Mouse (Mus musculus) kidney, postnatal 14 days (tissue): ENCODE measurements around the gene Tsc22d4.

Experiments used
- DNase-seq: peaks from one replicate; pipeline ENCODE4 v3.0.0; 2022; ENCODE audit warnings: mixed read lengths

The Tsc22d4 gene

GRCm38 (mm10) chr5:137768475-137768874 lies 22.9 kb downstream of the Tsc22d4 start:
- DNase-seq, result no peak

DNA sequence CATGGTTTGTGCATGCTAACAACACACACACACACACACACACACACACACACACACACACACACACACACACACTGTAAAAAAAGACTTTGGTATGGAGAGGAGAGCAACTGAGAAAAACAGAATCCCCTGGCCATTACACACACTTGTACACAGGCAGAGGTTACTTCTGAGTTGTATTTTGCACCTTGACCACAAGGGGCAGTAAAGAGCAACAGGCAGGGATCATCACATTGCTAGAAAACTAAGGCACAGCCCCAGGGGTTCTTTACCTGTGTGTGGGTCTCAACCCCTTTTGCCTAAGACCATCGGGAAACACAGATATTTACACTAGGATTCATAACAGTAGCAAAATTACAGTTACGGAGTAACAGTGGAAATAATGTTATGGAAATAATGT lies 25.2 kb downstream of the Tsc22d4 start:
- no peak for DNase-seq

DNA sequence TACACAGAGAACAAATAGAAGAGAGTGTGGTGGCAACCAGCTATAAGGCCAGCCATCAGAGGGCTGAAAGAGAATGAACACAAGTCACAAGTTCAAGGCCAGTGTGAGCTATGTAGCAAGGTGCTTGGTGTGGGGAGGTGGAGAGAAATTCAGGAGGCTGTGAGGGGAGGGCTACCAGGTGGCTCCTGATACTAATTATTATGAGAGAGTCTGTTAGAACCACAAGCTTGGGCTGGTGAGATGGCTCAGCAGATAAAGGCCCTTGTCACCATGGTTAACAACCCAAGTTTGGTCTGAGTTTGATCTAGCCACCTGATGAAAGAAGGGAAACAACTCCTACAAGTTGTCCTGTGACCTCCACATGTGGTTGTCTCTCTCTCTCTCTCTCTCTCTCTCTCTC lies 27.2 kb downstream of the Tsc22d4 start:
- no peak for DNase-seq

DNA sequence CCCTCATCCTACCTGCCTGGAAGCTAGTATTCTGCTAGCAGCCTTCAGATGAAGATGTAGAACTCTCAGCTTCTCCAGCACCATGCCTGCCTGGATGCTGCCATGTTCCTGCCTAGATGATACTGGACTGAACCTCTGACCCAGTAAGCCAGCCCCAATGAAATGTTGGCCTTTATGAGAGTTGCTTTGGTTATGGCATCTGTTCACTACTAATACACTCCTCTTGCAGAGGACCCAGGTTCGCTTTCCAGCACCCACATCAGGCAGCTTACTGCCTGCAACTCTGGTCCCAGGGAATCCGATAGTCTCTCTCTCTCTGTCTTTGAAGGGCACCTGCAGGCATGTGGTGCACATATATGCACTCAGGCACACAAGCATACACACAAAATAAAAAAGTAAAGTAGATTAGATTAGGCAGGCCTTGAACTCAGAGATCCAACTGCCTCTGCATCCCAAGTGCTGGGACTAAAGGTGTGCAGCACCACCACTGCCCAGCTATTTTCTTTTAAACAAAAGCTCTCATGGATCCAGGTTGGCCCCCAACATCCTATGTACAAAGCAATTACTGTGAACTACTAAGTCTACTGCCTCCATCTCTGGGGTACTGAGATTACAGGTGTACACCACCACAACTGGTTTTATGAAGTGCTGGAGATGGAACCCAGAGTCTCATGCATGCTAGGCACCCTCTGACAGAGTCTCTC lies 30.2 kb downstream of the Tsc22d4 start:
- DNase-seq, result no peak

- peak; percentile 68 for DNase-seq
These were observed 30.9 kb downstream of the Tsc22d4 start for GRCm38 (mm10) chr5:137776408-137776918.

- DNase-seq, result no peak
These were observed 31.8 kb downstream of the Tsc22d4 start for GRCm38 (mm10) chr5:137777267-137777845.

GRCm38 (mm10) chr5:137778635-137779034 lies 33.1 kb downstream of the Tsc22d4 start, which contains the start of gene Ppp1r35:
Ppp1r35 (plus strand) TSS chr5:137778849.
- peak; percentile 98 for DNase-seq

- DNase-seq, result peak; percentile 39
These were observed 33.8 kb downstream of the Tsc22d4 start for GRCm38 (mm10) chr5:137779053-137779933.

- DNase-seq, result no peak
These were observed 36.1 kb downstream of the Tsc22d4 start for GRCm38 (mm10) chr5:137781661-137782060.

GRCm38 (mm10) chr5:137782776-137783522 lies 37.4 kb downstream of the Tsc22d4 start:
- DNase-seq, result no peak

GRCm38 (mm10) chr5:137783901-137784540 lies 38.5 kb downstream of the Tsc22d4 start:
- DNase-seq, result no peak

DNA sequence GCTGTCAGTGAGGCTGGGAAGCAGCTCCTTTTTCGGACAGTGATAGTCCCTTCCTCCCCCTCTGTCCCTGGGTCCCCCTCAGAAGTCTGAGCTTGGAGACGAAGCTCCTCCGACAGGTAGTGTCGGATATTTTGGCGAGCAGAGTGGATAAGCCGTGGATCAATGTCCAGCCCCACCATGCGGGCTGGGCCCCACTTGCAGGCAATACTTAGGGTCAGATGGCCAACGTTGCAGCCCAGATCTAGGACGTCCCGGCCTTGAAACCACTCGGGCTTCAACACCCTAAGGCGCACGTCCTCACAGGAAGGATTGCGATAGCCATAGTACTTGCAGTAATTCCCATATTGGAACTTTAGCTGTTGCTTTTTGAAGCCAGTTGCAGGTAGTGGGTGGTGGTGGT lies 39.0 kb downstream of the Tsc22d4 start:
- DNase-seq, result no peak

- no peak for DNase-seq
These were observed 39.9 kb downstream of the Tsc22d4 start for GRCm38 (mm10) chr5:137785164-137786031.

GRCm38 (mm10) chr5:137786109-137786942 lies 40.8 kb downstream of the Tsc22d4 start:
- DNase-seq, result peak; percentile 100

DNA sequence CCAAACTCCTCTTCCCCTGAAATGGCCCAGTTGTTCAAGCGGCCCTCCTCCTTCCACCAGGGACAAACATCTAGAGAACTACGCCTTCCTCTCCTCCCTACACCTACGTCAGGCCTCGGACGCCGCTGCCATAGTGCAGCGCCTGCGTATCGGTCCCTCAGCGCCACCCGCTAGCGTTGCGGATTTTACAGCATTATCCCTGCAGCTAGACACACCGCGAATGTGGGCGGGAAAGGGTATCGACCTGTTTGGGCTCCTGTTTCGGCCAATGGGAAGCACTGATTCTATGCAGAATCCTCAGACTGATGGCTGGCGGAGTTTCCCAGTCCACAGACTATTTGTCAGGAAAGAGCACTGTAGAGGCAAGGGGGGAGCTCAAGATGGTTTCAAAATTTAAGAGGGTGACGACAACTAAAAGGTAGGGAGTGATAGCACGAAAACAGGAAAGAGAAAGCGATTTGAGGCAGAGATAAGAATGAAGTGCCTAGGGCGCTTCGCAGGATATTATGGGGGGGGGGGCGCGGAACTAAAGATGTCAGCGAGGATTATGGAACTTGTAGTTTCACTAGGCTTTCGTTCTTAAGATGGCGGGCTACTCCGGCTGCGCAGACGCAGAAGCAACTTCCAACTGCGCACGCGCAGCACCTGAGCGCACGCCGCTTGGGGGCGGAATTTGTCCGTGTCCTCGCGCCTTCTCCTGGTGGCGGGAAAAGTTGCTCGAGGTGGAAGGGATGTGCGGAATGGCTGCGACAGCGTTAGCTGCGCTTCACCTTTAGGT lies 41.8 kb downstream of the Tsc22d4 start, which contains the start of the genes Mepce and Zcwpw1:
Mepce (minus strand) TSS at position 505 of the 778 bp plus-strand sequence.
Zcwpw1 (plus strand) TSS at position 648 of the 778 bp plus-strand sequence.
- peak; percentile 96 for DNase-seq

- no peak for DNase-seq
These were observed 42.6 kb downstream of the Tsc22d4 start for GRCm38 (mm10) chr5:137788171-137788570.

DNA sequence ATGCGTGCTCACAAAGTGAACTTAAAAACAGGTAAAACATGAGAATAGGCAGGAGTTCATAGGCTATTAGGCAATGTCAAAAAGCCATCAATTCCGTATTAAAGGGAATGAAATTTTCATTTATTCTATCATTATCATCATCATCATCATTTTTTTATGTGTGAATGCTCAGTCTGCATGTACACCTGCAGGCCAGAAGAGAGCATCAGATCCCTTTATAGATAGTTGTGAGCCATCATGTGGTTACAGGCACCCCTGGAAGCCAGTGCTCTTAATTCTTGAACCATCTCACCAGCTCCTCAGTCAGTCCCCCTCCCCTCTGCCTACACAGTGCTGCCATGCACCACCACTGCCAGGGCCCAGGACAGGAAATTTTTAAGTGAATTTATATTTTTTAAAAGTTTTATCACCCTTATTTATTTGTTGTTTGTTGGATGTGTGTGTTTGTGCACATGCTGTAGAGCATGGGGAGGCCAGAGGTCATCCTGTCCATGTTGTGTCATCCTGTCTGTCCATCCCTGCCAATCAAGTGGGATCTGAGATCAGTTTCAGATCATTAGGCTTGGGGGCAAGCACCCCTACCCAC lies 43.5 kb downstream of the Tsc22d4 start:
- no peak for DNase-seq

DNA sequence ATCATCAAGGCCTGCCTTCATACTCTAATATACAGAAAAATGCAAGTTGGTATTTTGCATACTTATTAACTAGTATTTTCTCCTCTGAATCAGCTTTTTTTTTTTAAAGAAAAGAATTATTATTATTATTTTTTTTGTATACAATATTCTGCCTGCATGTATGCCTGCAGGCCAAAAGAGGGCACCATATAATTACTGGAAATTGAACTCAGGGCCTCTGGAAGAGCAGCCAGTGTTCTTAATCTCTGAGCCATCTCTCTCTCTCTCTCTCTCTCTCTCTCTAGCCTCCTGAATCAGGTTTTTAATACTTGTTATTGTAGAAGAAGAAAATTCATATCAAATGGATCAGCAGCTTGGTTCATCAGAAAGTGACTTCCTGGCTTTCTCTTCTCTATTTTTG lies 46.0 kb downstream of the Tsc22d4 start:
- DNase-seq, result no peak

- DNase-seq, result no peak
These were observed 51.1 kb downstream of the Tsc22d4 start for GRCm38 (mm10) chr5:137796606-137797005.
